Mouse (Mus musculus): Measurements from ENCODE around the gene Mettl13. TPM values are rescaled to one million over a fixed set of nuclear protein-coding genes. Genes with fewer than 3 reads are reported as not detected.

The Mettl13 gene
- polyA plus RNA-seq, 1 experiment from 2014 or later = 12.0 TPM

DNA sequence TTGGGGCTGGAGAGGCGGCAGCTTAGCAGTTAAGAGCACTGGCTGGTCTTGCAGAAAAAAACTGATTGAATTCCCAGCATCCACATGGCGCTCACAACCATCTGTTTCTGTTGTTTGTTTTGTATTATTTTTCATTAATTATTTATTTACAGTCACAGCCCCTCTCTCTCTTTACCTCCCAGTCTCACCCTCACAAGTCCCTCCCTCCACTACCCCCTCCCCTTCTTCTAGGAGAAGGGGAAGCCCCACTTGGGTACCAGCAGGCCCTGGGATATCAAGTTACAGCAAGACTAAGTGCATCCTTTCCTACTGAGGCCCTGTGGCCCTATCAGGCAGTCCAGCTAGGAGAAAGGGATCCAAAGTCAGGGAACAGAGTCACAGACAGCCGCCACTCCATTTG lies 19.0 kb upstream of the Mettl13 start:
- POLR2A ChIA-PET = no interaction called here
- in situ Hi-C loops (cut with MboI; ENCODE audit: low pct_unique_long_range_greater_than_20kb) = no loop called here
- CTCF ChIA-PET = no interaction called here
- DNase-seq (ENCODE audit: low read depth, low spot score) (no peak), ATAC-seq (no peak)
- TF ChIP-seq CTCF (IDR thresholded peaks at IDR 0.05) = no peak
- H3K27me3 ChIP-seq = no peaks in the 10 kb centered on the region

DNA sequence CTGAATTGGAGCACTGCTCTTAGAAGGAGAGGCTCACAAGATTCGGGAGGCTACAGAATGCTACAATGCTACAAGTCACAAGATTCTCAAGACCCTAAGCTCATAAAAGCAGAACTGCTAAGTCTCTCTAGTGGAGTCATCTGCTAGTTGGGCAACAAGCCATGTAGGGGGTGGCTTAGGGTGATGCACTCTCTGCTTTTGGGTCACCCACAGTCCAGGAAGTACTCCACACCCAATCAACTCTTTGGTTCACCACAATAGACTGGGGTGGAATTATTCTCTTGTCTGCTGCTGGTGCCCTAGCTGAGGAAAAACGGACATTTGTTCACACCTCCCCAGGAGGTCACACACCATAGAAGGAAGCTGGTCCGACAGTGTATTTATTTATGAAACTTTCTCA lies 16.6 kb upstream of the Mettl13 start:
- in situ Hi-C loops (cut with MboI; ENCODE audit: low pct_unique_long_range_greater_than_20kb) = no loop called here
- ATAC-seq = no peak
- POLR2A ChIA-PET = no interaction called here
- no peaks in the 10 kb centered on the region for H3K27me3 ChIP-seq
- CTCF ChIA-PET = interaction anchor here (1.1 kb wide), 2 partner anchors 10 to 56 kb away, joined by 4 read pairs; no protein-coding TSS in a partner anchor
- no peak for DNase-seq (ENCODE audit: low read depth, low spot score)
- no peak for TF ChIP-seq CTCF (IDR thresholded peaks at IDR 0.05)

DNA sequence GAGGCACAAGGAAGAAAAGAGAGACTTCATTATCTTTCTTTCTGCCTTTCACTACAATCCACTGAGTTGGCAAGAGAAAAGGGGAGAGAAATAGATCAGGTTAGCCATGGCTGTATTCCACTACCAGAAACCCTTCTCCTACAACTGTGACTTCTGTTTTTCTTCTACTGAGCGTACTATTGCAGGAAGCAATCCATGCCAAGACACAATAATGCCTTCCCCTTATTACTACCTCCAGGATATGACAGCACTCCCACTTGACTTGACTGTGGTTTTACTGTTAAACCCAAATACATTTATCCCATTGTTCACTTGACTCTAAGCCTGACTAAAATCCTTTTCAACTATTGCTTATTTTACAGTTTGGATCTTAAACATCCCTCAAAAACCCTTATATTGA lies 14.9 kb upstream of the Mettl13 start:
- ChIA-PET CTCF (no interaction called here), POLR2A (no interaction called here)
- in situ Hi-C loops (cut with MboI; ENCODE audit: low pct_unique_long_range_greater_than_20kb) = no loop called here
- DNase-seq (ENCODE audit: low read depth, low spot score) = no peak
- no peaks in the 10 kb centered on the region for H3K27me3 ChIP-seq
- no peak for TF ChIP-seq CTCF (IDR thresholded peaks at IDR 0.05)
- ATAC-seq = no peak

DNA sequence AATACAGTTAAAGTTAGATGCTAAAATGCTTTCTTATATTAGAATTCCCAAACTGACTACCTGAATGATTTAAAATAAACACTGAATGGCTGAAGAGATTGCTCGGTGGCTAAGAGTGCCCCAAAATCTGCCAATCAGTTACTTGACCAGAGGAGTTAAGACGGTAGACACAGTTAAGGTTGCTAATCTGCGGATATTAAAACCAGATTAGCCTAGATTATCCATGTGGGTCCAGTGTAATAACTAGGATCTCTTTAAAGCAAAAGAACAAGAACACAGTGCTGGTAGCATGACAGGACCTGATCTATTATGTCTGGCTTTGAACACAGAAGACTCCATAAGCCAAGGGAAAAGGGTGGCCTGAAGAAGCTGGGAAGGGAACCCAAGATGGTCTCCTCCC lies 5.8 kb upstream of the Mettl13 start:
- CTCF ChIA-PET = interaction anchor here (1.8 kb wide), 1 partner anchor 10 kb away, joined by 4 read pairs; no protein-coding TSS in a partner anchor
- TF ChIP-seq CTCF (IDR thresholded peaks at IDR 0.05) = no peak
- in situ Hi-C loops (cut with MboI; ENCODE audit: low pct_unique_long_range_greater_than_20kb) = loop anchor here (5.0 kb wide), 1 partner anchor 108 kb away; no protein-coding TSS in a partner anchor
- peaks cover 3% of the 10 kb centered on the region for H3K27me3 ChIP-seq
- no peak for ATAC-seq
- DNase-seq (ENCODE audit: low read depth, low spot score) = no peak
- POLR2A ChIA-PET = no interaction called here

DNA sequence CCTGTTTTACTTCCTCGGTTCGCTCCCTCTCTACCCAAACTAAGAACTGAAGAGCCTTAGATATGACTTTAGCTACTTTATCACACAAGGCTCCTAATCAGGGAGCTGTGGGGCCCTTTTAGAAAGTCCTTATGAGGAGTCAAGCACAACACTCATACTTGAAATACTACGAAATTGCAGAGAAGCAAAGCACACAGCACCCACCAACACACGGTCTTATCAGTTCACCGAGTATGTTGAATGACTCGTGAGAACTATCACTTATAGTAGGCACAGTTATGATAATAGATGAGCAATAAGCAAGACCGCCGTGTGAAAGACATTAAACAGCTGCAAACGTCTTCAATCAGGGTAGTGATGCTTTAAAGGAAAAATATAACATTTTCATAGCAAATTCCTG lies 4.6 kb upstream of the Mettl13 start:
- DNase-seq (ENCODE audit: low read depth, low spot score) (no peak), ATAC-seq (no peak)
- peaks cover 3% of the 10 kb centered on the region for H3K27me3 ChIP-seq
- TF ChIP-seq CTCF (IDR thresholded peaks at IDR 0.05) = no peak
- ChIA-PET POLR2A (no interaction called here), CTCF (interaction anchor here (0.7 to 1.0 kb wide), 2 partner anchors 62 to 112 kb away, joined by 3 read pairs; no protein-coding TSS in a partner anchor)
- in situ Hi-C loops (cut with MboI; ENCODE audit: low pct_unique_long_range_greater_than_20kb) = loop anchor here (5.0 kb wide), 1 partner anchor 109 kb away; no protein-coding TSS in a partner anchor

DNA sequence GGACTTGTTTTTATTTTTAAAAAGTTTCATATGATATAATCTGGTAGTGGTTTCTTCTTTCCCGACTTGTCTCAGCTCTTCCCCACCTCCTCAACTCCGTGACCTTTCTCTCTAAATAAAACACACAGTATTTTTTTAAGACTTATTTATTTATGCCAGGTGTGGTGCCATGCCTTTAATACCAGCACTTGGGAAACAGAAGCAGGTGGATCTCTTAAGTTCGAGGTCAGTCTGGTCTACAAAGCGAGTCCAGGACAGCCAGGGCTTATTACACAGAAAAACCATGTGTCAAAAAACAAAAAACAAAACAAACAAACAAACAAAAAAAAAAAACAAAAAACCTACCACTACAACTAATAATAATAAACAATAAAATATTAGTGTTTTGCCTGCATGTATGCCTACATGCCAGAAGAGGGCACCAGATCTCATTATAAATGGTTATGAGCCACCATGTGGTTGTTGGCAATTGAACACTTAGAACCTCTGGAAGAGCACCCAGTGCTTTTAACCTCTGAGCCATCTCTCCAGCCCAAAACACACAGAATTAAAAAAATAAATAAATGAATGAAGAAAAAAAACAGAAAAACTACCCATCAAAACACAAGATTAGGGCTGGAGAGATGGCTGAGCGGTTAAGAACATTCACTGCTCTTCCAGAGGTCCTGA lies 1.4 kb upstream of the Mettl13 start:
- ATAC-seq = no peak
- no peak for DNase-seq (ENCODE audit: low read depth, low spot score)
- ChIA-PET CTCF (interaction anchor here (1.2 to 2.7 kb wide), 5 partner anchors 19 to 192 kb away, joined by 3 to 13 read pairs (median 9); no protein-coding TSS in a partner anchor), POLR2A (no interaction called here)
- H3K27me3 ChIP-seq = peaks cover 3% of the 10 kb centered on the region
- peak; percentile 84 for TF ChIP-seq CTCF (IDR thresholded peaks at IDR 0.05)
- in situ Hi-C loops (cut with MboI; ENCODE audit: low pct_unique_long_range_greater_than_20kb) = loop anchor here (5.0 to 25.0 kb wide), 2 partner anchors 113 to 562 kb away; partner anchors contain the start of gene 4930558K02Rik

DNA sequence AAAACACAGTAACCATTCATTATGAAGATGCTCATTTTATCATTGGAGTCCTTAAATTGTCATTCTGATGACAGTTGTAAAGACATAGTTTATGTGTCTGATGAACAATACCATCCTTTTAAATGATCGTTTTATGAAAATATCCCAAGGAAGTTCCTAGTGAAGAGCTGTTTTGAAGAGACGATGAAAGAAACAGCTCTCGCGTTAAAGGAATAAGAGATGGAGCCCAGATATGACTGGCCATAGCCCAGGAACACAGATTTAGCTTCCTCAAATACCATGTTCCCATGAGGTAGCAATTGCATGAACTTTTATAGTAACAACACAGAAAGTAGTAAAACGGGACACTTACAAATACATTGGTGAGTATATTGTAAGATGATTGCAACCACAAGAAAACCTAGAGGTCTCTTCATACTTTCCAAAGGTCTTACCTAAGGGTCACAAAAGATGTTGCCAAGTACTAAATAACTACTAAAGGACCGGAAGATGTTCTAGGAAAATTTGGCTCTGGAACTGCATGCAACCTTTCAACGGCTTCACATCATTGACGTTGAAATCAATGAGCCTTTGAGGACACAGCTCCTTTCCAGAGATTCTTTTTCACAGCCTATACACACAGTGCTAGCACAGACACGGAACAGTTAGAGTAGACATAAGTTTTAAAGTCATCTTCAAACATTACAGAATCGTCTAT lies 714 bp upstream of the Mettl13 start:
- DNase-seq (ENCODE audit: low read depth, low spot score) (no peak), ATAC-seq (no peak)
- in situ Hi-C loops (cut with MboI; ENCODE audit: low pct_unique_long_range_greater_than_20kb) = loop anchor here (25.0 kb wide), 1 partner anchor 562 kb away; the partner anchor contains the start of gene 4930558K02Rik
- TF ChIP-seq CTCF (IDR thresholded peaks at IDR 0.05) = no peak
- POLR2A ChIA-PET = interaction anchor here (0.6 to 0.9 kb wide), 2 partner anchors 117 to 190 kb away, joined by 3 to 4 read pairs; no protein-coding TSS in a partner anchor
- H3K27me3 ChIP-seq = peaks cover 3% of the 10 kb centered on the region
- CTCF ChIA-PET = interaction anchor here (1.2 to 2.7 kb wide), 8 partner anchors 10 to 191 kb away, joined by 3 to 13 read pairs (median 6); no protein-coding TSS in a partner anchor

DNA sequence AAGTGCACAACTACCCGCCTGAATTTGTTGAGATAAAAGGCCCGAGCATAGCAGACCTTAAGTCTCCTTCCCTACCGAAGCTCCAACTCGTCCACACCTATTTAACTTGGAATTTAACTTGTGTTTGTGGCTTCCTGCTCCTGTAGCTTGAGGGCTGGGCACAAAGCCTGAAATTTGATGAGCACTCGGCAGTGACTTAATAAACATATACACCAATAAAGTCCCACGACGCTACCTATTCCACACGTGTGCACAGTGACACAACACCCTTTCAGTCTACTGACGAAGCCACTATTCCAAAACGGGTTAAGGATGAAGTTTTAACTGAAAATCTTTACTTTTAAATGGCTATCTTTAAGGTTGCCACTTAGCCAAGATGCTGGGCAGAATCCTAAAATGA lies 744 bp downstream of the Mettl13 start:
- DNase-seq (ENCODE audit: low read depth, low spot score) (no peak), ATAC-seq (no peak)
- in situ Hi-C loops (cut with MboI; ENCODE audit: low pct_unique_long_range_greater_than_20kb) = loop anchor here (25.0 kb wide), 1 partner anchor 560 kb away; the partner anchor contains the start of gene 4930558K02Rik
- TF ChIP-seq CTCF (IDR thresholded peaks at IDR 0.05) = no peak
- CTCF ChIA-PET = interaction anchor here (1.5 to 2.7 kb wide), 3 partner anchors 9 to 189 kb away, joined by 4 to 10 read pairs (median 5); no protein-coding TSS in a partner anchor
- no peaks in the 10 kb centered on the region for H3K27me3 ChIP-seq
- POLR2A ChIA-PET = no interaction called here

DNA sequence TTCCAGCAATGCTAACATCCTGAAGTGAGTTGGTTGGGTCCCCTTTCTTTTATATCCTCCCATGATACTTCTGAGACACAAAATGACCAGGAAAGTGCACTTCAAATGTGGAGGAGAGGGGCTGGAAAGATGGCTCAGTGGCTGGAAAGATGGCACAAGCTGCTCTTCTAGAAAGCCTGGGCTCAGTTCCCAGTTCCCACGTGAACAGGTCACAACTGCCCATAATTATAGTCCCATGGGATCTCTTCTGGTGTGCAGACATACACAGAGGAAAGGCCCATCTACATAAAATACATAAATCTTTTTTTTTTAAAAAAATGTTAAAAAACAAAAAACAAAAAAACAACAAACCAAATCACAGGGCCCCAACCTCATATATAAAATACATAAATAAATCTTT lies 5.1 kb downstream of the Mettl13 start:
- no peak for ATAC-seq

DNA sequence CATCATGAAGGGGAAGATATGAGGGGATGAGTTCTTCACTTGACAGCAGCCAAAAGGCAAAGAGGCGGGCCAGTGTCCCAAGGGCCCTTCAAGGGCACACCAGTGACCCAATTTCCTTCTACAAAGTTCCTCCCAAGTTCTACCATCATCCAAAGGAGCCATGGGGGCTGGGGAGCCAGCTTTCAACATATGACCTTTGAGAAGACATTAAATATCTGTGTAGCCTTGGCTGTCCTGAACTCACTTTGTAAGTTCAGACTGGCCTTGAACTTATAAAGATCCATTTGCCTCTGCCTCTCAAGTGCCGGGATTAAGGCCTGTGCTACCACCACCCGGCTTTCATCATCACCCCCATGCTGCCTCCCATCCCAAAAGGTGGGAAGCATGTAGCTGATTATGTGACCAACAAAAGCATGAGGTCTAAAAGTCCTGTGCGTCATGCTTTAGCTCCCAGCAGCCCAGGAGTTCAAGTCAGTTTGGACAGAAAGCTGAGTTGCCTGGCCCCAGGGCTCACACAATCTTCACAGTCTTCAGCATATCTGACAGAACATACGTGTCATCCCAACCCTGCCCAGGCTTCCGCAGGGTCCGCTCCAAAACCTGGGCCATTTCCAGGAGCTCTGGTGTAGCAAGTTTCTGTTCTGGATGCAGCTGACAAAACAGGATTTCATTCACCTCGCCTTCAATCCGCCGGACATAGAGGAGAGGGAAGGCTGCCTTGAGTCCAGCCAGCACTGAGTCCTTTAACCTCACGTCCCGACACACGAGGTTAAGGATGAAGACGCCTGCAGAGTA lies 14.4 kb downstream of the Mettl13 start:
- ChIA-PET CTCF (interaction anchor here (1.3 to 2.3 kb wide), 2 partner anchors 131 to 175 kb away, joined by 4 to 8 read pairs; no protein-coding TSS in a partner anchor), POLR2A (no interaction called here)
- in situ Hi-C loops (cut with MboI; ENCODE audit: low pct_unique_long_range_greater_than_20kb) = loop anchor here (25.0 kb wide), 1 partner anchor 547 kb away; the partner anchor contains the start of gene 4930558K02Rik
- TF ChIP-seq CTCF (IDR thresholded peaks at IDR 0.05) = no peak
- no peaks in the 10 kb centered on the region for H3K27me3 ChIP-seq
- DNase-seq (ENCODE audit: low read depth, low spot score) (no peak), ATAC-seq (no peak)

More for the DNA sequence above, 5.1 kb downstream of the Mettl13 start:
- TF ChIP-seq CTCF (IDR thresholded peaks at IDR 0.05) = no peak
- ChIA-PET CTCF (interaction anchor here (1.5 kb wide), 1 partner anchor 73 kb away, joined by 3 read pairs; no protein-coding TSS in a partner anchor), POLR2A (interaction anchor here (0.7 kb wide), 1 partner anchor 28 kb away, joined by 3 read pairs; no protein-coding TSS in a partner anchor)
- in situ Hi-C loops (cut with MboI; ENCODE audit: low pct_unique_long_range_greater_than_20kb) = loop anchor here (25.0 kb wide), 1 partner anchor 556 kb away; the partner anchor contains the start of gene 4930558K02Rik
- no peak for DNase-seq (ENCODE audit: low read depth, low spot score)
- H3K27me3 ChIP-seq = no peaks in the 10 kb centered on the region
